Mouse (Mus musculus): ENCODE results near the gene Sstr4.

The Sstr4 gene

GRCm38 (mm10) chr2:148432346-148432745, 37.2 kb downstream of the Sstr4 start:
- no peak for DNase-seq

GRCm38 (mm10) chr2:148436285-148436684, 41.1 kb downstream of the Sstr4 start:
- no peak for DNase-seq

- no peak for DNase-seq
Measured at GRCm38 (mm10) chr2:148439691-148440276, 44.6 kb downstream of the Sstr4 start.

GRCm38 (mm10) chr2:148441421-148441820, 46.3 kb downstream of the Sstr4 start:
- DNase-seq: peak in 1 of 2 experiments; percentile 9

GRCm38 (mm10) chr2:148442172-148442571, 47.0 kb downstream of the Sstr4 start:
- peak in 1 of 2 experiments; percentile 24 for DNase-seq

GRCm38 (mm10) chr2:148442710-148443109, 47.6 kb downstream of the Sstr4 start:
- DNase-seq: peak in 1 of 2 experiments; percentile 6

GRCm38 (mm10) chr2:148443249-148443958, 48.3 kb downstream of the Sstr4 start, which contains the start of gene Cd93:
Gene Cd93 (minus strand): TSS chr2:148443563.
- peak; percentile 68 to 80 for DNase-seq

- no peak for DNase-seq
Measured at GRCm38 (mm10) chr2:148444472-148444871, 49.3 kb downstream of the Sstr4 start.

GRCm38 (mm10) chr2:148445616-148446015, 50.5 kb downstream of the Sstr4 start:
- no peak for DNase-seq
